Mouse (Mus musculus): ENCODE measurements around the gene Anapc4. TPM values are rescaled to one million over a fixed set of nuclear protein-coding genes. Genes with fewer than 3 reads are reported as not detected.

Gene Anapc4
- total RNA-seq, 2 experiments from 2014 or later: 28.6 to 30.3 TPM

- no peak for DNase-seq
These were observed 35.3 kb downstream of the Anapc4 start for GRCm38 (mm10) chr5:52868918-52869703.

- DNase-seq: no peak
These were observed 37.6 kb downstream of the Anapc4 start for GRCm38 (mm10) chr5:52871461-52871860.

- DNase-seq: no peak
These were observed 38.2 kb downstream of the Anapc4 start for GRCm38 (mm10) chr5:52871986-52872385.

GRCm38 (mm10) chr5:52878847-52879246, 45.0 kb downstream of the Anapc4 start:
- peak; percentile 28 for DNase-seq

GRCm38 (mm10) chr5:52879926-52880325, 46.1 kb downstream of the Anapc4 start:
- DNase-seq: no peak

GRCm38 (mm10) chr5:52882446-52882845, 48.6 kb downstream of the Anapc4 start:
- no peak for DNase-seq

- no peak for DNase-seq
These were observed 53.3 kb downstream of the Anapc4 start for GRCm38 (mm10) chr5:52887085-52887484.

GRCm38 (mm10) chr5:52889919-52890318, 56.1 kb downstream of the Anapc4 start:
- no peak for DNase-seq

GRCm38 (mm10) chr5:52891949-52892835, 58.4 kb downstream of the Anapc4 start:
- DNase-seq: no peak

- no peak for DNase-seq
These were observed 60.1 kb downstream of the Anapc4 start for GRCm38 (mm10) chr5:52893938-52894337.

- no peak for DNase-seq
These were observed 70.4 kb downstream of the Anapc4 start for GRCm38 (mm10) chr5:52904246-52904645.

- DNase-seq: no peak
These were observed 70.9 kb downstream of the Anapc4 start for GRCm38 (mm10) chr5:52904671-52905070.

- DNase-seq: no peak
These were observed 74.4 kb downstream of the Anapc4 start for GRCm38 (mm10) chr5:52908246-52908645.

- DNase-seq: no peak
These were observed 76.4 kb downstream of the Anapc4 start for GRCm38 (mm10) chr5:52910159-52910591.

GRCm38 (mm10) chr5:52911286-52911870, 77.6 kb downstream of the Anapc4 start:
- DNase-seq: no peak

- DNase-seq: no peak
These were observed 79.9 kb downstream of the Anapc4 start for GRCm38 (mm10) chr5:52913711-52914110.

GRCm38 (mm10) chr5:52916186-52916585, 82.4 kb downstream of the Anapc4 start:
- DNase-seq: no peak

Other genes with a start within 250 kb of the Anapc4 start
- 1 to 10 TPM; 4.7 to 5.0 TPM for gene Sepsecs, start 164.3 kb upstream of the Anapc4 start, total RNA-seq (2021)
- gene Pi4k2b, start 92.4 kb upstream of the Anapc4 start, total RNA-seq (2021): 1 to 10 TPM; 1.9 to 2.2 TPM
- gene Zcchc4, start 58.6 kb upstream of the Anapc4 start, total RNA-seq (2021): 1 to 10 TPM; 3.6 to 5.5 TPM
- not detected for gene Slc34a2, start 204.1 kb downstream of the Anapc4 start, total RNA-seq (2021)